Mouse (Mus musculus) layer of hippocampus, adult 9-10 months (tissue): Measurements from ENCODE around the gene Crhr1.

Experiments
- DNase-seq: peaks from one replicate; pipeline ENCODE4 v3.0.0; 2022; ENCODE audit warnings: low spot score

Gene Crhr1

DNA sequence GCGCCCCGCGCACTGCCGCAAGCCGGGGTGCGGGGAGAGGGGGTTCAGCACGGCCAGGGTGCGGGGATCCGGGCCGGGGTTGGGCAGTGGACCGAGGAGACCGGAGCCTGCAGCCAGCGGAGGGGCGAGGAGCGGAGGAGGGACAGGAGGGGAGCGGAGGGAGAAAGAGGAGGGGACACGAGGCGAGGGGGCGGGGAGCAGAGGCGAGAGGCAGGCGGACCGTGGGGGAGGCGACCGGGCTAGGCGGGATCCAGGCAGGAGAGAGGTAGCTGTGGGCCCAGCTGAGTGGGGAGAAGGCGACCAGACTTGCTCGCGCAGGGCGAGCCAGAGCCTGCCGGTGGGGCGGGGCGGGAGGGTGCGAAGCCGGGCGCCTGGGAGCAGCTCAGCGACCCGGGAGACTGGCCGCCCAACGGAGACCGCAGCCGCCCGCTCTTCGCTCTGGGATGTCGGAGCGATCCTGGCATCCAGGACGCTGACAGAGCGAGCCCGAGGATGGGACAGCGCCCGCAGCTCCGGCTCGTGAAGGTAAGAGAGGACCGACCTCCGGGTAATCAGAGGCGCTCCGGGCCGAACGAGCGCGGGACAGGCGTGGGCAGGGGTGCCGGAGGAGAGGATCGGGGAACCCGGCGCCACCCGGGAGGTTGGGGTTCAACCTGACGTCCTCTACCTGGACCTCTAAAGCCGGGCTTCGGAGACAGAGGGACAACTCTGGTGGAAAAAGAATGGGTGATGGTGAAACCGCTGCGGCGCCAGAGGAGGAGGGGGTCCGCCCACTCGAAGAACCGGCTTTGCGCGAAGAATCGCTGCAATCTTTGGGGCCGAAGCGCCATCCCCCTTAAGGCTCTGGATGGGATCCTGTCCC is at the start of gene Crhr1:
TSS of gene Crhr1 (plus strand) at position 276 of the 862 bp plus-strand sequence.
- DNase-seq, result no peak

DNA sequence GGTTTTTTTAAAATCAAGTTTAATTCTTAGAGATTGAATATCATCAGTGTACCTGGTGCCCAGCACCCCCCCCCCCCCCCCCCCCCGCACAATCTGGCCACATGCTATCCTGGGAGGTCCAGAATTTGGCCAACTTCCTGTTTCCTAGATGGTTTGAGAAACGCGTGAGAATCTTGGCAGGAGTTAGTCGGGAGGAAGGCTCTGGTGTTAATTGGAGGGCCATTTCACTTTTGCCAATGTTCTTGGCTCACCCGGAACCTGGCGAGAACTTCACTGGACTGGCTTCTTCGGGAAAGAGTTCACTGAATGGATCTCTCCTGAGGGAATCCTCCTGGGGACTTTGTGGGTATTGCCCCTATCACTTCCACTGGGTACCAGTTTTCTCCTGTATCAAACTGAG is 49.4 kb upstream of the Crhr1 start:
- DNase-seq, result no peak

DNA sequence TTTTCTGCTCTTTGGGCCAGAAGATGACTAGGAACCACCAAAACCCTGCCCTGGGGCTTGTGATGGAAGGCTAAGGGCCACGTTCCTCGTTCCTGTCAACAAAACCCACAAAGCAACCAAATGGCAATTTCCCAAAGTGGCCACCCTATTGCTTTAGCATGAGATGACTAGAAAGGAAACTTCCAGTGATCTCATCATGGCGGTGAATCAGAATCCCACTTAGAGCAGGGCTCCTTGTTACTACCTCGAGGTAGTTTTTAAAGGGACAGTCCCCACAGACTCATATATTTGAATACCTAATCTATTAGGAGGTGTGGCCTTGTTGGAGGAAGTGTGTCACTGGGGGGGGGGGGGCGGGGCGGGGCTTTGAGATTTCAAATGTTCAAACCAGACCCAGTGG is 48.9 kb upstream of the Crhr1 start:
- DNase-seq, result no peak

DNA sequence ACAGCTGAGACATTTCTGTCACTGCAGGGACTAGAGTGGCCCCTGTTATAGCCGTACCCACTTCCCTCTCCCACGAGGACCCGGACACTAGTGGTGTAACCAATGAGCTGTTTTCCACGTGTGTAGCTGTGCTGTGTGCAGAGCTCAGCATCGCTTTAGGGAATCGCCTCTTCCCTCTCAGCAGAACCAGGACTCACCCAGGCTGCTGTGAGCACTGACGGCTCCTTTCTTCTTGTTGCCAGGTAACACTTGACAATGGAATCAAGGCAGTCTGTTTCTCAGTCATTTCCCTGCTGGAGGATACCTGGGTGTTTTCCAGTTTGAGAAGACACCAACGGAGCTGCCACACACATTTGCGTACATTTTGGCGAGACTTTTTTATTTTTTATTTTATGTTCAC is 44.1 kb upstream of the Crhr1 start:
- DNase-seq, result no peak

DNA sequence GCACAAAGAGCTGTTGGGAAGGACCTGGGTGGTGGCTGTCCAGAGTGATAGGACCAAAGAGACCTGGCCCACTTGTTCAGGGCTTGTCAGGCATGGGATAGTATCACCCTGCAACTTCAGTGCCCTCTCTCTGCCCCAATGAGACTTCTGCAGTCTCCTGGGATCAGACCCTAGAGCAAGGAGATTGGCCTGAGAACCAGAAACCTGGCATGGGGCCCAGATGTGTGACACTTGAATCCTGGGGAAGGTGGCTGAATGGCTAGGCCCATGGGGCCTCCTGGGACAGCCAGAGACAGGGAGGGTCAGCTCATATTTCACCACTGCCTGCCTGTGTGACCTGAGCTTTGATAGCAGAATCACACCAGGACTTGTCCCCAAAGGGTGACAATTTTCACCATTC is 41.9 kb upstream of the Crhr1 start:
- DNase-seq, result no peak

DNA sequence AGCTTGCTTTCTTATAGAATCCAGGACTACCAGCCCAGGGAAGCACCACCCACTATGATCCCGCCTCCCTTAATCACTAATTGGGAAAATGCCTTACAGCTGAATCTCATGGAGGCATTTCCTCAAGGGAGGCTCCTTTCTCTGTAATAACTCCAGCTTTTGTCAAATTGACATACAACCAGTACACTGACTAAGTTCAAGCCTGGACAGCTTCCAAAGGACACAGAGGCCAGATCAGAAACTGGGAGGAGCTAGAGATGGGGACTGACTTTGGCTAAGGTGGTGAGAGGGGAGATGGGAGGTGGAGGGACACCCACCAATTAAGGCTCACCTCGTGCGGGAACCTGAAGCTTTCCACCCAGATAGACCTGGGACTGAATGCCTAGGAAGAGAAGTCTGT is 37.5 kb upstream of the Crhr1 start:
- no peak for DNase-seq

DNA sequence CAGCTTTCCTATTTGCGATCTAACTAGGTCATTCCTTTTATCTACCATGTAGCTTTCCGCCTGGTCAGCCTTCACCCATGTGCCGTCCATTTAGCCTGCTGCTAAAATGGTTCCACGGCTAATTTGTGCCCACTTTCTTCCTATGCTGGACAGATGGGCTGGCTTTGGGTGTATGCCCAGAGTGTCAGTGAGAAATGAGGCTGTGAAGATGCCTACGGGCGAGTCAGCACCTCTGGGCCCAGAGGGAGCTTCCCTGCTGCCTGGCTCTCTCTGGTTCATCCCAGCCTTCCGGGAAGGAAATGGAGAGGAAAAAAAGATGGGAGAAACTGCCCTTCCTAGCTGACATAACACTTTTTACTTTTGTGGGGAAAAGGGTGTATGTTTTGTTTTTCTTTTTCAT is 36.1 kb upstream of the Crhr1 start:
- no peak for DNase-seq

DNA sequence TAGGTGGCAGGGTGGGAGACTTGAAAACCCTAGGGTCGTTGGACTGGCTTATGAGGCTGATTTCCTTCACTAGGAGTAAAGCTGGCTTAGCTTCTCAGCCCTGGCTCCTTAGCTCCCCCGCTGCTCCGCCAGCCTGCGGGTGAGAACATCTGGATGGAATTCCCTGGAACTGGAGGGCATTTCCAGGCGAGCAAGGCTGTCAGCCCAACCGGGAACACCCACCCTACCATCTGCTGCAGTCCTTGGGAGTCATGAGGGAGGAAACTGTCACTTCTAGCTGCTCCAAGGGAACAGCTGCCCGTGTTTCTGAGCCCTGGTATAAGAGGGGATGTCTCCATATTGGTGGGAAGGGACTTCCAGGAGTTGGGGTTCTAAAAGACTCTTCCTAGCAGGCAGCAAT is 33.1 kb upstream of the Crhr1 start:
- DNase-seq, result no peak

DNA sequence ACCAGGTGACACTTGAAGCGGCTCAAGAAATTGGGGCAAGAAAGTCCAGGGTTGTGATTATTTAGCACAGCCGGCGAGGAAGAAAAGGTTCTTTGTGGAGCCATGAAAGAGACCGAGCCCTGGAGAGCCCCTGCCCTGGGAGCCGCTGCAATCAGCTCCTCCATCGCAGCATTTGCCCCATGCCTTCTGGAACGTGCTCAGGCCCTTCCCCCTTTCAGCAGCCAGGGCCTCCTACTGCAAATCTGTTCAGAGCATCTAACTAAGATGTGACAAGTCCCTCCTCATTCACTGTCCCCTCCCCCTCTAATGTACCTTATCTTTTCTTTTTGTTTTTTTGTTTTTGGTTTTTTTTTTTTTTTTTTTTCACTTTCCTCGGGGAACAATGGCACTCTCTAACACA is 30.0 kb upstream of the Crhr1 start:
- no peak for DNase-seq

DNA sequence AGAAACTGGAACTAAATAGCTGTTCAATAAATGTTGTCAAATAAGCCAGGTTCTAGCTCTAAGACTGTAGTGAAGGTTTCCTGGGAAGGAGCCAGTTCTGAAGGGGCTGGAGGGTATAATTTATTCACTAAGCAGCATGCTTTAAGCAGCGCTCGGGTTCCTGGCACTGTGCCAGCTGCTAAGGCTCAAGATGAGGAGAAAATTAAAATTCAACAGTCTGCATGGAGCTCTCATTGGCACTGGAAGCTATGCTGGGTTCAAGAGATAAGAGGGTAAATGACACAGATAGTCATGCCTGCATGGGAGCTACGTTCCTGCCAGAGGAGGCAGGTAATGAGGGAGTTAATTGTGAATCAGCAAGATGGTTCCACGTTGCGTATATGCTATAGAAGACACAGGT is 26.3 kb upstream of the Crhr1 start:
- DNase-seq, result no peak

DNA sequence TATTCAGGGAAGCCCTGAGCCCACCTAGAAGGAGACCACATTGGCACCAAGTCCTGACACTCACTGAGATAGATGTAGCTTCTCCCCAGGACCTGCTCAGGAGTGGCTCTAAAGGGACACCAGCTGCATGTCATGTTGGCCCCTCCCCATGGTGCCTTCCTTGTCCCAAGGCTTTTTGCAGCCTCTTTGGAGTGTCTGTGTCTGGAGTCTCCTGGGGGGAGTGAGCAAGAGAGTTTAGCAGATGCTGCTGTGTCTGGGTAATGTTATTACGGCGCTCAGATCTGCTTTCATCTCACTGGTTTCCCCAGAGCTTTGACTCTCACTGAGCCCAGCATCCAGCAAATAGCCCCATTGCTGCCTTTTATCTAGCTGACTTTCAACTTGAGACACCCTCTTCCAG is 25.7 kb upstream of the Crhr1 start:
- no peak for DNase-seq

DNA sequence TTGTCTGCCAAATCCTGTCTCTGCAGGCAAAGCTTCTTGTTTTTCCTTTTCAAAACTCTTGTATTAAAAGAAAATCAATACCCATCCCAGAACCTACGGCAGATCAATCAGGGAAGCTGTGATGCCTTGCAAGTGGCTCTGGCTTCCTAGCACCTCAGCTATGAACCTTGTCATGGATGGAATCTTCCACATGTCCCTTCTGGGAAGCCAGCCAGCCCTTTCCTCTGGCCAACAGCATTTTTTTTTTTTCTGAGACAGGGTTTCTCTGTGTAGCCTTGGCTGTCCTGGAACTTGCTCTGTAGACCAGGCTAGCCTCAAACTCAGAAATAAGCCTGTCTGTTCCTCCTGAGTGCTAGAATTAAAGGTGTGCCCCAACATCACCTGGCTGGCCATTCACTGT is 22.3 kb upstream of the Crhr1 start:
- no peak for DNase-seq

DNA sequence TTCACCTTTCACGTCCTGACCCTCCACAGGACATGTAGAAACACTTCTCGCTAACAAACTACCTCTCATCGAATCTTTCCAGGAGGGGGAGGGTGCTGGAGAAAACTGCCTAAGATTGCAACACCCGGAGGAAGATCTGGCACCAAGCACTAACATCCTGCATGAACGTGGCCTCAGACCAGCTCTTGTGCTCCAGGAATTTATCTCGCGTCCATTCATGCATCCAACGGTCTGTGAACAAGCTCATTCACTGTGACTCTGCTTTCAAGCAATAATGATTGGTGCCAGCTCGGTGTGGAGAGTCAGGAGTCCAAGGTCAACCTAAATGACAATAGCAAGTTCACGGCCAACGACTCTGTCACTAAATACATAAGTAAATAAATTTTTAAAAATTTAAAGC is 20.8 kb upstream of the Crhr1 start:
- DNase-seq, result no peak

DNA sequence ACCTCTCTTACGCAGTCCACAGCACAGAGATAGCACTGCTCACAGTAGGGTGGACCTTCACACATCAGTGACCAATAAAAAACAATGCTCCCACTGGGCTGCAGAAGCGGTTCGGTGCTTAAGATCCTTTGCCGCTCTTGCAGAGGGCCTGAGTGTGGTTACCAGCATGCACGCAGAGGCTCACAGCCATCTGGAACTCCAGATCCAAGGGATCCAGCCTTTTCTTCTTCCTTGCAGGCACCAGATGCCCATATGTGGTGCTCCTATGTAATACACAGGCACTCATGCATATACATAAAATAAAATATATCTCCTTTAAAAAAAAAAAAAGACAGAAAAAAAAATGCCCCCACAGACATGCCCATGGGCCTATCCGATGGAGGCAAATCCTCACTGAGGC is 19.0 kb upstream of the Crhr1 start:
- DNase-seq, result no peak

DNA sequence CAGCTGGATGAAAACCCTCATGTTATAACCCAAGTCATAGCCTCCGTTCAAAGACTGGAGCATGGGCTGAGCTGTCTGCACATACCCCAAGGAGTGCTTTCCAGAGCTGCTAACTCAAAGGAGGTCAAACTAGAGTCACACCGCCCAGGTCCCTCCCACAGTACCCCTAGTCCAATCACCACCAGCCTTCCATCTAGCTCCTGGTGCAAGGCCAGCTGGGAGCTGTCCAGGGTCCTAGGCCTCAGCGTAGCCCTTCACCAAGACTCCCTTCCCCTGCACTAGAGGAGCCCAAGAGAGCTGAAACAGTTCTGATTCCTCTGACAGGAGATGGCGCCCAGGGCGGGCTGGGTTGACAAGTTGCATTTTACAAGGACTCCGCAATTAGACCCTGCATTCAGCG is 18.0 kb upstream of the Crhr1 start:
- DNase-seq, result no peak

DNA sequence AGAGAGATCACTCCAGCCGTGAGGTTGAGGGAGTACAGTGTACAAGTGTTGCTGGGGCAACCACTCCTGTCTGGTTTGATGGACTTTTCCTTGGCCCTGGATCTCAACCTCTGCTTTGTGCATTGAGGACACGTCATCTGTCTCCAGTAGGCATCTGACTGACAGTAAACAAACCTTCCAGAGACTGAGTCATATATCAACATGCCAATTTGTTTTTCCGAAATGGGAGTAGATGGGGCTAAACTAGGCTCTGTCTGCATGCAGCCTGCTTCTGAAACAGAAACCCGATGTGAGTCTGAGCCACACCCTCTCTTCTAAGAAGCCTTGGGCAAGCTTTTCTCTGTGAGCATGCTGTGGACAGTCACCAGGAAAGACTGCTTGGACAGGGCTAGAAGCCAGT is 14.3 kb upstream of the Crhr1 start:
- no peak for DNase-seq

DNA sequence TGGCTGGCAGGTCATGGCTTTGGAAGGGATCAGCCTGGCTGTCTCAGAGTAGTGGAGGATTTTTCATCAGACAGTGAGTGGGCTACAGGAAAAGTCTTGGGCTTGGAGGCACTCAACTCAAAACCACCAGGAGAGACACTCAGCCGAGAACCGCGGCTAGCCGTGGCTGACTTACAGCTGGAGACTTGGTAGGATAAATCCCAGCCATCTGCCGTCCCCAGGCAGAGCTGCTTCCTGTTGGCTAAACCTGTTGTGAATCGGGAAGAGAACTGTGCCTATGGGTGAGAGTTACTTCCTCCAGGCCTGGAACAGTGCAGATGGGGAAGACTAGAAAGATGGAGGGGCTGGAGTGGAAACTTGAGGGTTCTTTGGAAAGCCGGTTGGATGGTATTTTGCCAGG is 9.7 kb upstream of the Crhr1 start:
- DNase-seq, result no peak

DNA sequence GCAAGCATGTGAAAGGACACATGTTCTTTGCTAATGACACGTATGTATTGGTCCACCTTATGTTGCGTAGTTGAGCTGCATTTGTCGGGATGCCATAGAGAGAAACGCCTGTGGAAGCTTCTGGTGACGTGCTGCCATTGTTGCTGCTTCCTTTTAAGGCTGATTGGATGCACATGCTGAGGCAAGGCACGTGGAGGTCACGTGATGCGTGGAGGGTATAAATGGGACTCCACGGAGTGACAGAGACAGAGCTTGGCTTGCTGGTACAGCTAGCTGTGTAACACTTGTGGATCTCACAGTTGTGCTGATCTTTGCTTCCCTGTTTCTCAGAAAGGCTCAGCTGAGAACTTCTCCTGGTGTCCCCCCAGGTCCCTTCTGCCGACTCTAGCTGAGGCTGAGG is 9.2 kb upstream of the Crhr1 start:
- no peak for DNase-seq

DNA sequence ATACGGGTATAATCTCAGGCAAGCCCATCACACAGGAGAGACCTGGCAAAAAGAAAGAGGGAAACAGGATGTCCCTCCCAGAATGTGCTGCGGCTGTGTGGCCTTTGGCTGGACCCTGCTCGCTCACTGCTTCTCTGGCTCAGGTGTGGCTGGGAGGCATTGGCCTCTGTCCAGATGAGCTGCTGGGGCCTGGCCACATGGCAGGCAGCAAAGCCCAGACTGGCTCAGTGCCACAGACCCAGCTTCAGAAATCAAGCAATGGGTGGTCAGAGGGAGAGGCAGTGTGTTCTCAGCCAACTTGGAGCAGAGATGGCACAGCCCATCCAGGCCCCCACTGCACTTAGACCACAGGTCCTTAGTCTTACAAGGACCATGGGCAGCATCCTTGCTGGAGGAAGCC is 8.1 kb upstream of the Crhr1 start:
- DNase-seq, result no peak

DNA sequence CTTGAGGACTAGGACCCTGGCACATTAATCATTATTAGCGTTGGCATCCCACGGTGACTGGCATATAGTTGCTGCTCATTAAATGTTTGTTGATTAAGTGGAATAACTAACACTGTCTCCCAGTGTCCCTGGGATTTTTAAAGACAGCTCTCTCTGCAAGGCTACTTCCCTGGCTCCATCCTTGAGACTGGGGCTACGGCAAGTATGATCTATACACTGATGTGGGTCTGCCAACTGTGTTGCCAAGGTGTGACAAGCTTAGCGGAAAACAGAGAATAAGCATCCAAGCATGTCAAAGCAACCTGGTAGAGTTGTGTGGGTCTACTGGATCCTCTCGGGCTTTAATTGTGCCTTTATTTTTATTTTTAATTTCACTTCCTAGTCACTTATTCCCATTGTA is 3.2 kb upstream of the Crhr1 start:
- DNase-seq, result no peak

DNA sequence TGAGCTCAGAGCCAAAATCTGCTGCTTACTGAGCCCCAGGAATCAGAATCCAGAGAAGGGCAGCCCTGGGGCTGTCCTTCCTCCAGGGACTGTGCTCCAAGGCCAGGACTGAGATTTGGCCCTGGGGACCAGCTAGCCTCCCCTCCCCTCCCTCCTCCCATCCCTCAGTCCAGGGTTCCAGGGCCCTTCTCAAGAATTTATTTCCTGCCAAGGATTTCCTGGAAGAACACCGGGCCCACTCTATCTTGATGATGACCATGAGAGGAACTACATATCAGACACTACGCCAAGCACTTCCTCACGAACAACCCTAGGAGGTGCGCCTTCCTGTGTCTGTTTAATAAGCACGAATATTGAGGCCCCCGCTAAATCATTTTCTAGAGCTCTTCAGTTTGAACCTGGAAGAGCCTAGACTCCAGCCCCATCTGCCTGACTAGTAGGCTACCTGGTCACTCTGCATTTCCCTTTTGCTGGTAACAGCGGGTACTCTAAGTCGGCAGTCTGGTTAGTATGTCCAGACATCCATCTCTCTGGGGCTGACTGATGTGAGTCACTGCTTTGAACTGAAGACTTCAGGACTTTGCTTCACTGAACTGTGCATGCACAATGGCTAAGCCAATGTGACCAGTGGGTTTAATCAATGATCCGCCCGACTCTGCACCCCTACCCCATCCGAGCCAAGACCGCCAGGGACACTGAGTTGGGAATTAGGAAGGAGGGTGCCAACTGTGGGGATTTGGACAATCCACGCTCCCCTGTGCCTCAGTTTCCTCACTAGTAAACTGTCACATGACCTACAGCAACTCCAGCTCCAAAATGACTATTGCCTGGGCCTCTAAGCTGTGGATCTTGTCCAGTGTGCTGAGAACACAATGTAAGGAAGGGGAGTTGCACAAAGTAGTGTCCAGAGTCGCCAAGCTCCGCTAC is 1.7 kb upstream of the Crhr1 start:
- DNase-seq, result no peak

DNA sequence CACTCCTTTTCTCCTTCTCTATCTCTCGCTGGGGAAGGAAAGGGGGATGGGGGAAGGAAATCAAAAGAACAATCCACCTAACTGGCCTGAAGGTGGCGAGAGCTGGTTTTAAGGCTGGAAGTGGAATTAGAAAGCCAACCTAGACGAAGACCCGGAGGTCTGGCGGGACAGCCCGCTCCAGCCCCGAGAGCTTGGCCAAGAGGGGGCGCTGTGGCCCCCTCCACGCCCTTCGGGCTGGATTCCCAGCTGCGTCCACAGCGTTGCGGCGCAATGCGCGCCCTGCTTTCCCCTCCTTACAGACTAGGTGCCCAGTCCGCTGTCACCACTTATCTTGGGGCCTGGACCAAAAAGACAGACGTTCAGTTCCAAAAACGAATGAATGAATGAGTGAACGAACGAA is 899 bp upstream of the Crhr1 start:
- no peak for DNase-seq

DNA sequence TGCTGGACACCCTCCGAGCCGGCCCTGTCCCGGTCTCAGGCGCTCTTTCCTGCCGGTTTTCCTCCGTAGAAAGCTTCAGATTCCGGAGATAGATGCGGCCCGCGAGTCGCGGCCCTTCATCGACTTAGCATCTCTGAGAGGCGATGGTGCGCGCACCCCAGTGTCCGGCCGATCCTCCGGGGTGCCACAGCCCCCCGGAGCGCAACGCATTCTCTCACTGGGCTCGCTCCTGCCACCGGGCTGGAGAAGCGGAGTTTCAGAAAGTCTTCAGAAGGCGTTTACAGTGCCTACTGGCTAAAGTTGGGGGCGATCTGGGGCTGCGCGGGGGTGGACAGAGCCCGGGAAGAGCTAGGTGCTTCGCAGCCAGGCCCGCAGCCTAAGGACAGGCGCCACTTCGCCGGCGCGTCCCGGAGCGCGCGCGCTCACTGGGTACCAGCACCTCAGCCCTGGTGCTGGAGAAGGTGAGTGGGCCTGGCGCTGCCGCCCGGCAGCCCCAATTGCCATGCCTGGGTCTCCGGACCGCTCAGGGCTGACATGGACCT is 858 bp downstream of the Crhr1 start:
- no peak for DNase-seq
